Mouse (Mus musculus): ENCODE measurements at regions not wholly inside any gene's neighbourhood (a gene's known extent, or its start where the extent isn't known, plus 50 kb on each side); places are given as distances from the start of the nearest gene placed in this dataset.
A peak's percentile ranks its signal among the peaks of the same experiment; 100 is the strongest.
"Not testable (repeated sequence)": the region's sequence is repeated elsewhere in the genome, so short reads cannot be mapped to it uniquely, and the experiment has no call there.

DNA sequence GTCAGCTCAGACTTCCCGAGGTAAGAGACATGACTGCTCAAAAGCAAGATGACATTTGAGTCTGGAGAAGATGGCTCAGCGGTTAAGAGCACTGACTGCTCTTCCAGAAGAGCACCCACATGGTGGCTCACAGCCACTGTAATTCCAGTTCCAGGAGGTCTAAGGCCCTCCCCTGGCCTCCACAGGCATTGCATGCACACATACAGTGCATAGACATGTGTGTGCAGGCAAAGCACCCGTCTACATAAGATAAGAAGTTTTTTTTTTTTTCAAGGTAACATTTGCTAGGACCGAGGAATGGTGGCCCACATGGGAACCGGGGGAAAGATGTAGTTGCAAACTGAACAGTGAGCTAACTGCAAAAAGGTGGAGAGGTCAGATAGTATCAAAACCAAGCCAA, 139.3 kb downstream of the Katnal1 start:
- Histone ChIP-seq H3K36me3 (ENCODE audit: control insufficient read depth, insufficient read depth, low read length) (no peaks in the 10 kb centered on the region), H3K4me2 (no peak overlapping the region), H3K27ac (ENCODE audit: low read depth, low read length) (no peak overlapping the region), H3K27me3 (ENCODE audit: control insufficient read depth, insufficient read depth, low read length) (no peaks in the 10 kb centered on the region), H3K9me3 (ENCODE audit: control insufficient read depth, low read length) (no peaks in the 10 kb centered on the region), H3K4me3 (ENCODE audit: low read depth, low read length) (no peak overlapping the region), H3K9ac (ENCODE audit: low read length) (no peak overlapping the region), H3K4me1 (ENCODE audit: control insufficient read depth, insufficient read depth, low read length) (no peaks in the 10 kb centered on the region)
- 86% methylated on average over 5 of the region's 5 CpGs for WGBS
- ATAC-seq (ENCODE audit: low FRiP score) (no peak), DNase-seq (ENCODE audit: low spot score, missing footprints) (no peak)

DNA sequence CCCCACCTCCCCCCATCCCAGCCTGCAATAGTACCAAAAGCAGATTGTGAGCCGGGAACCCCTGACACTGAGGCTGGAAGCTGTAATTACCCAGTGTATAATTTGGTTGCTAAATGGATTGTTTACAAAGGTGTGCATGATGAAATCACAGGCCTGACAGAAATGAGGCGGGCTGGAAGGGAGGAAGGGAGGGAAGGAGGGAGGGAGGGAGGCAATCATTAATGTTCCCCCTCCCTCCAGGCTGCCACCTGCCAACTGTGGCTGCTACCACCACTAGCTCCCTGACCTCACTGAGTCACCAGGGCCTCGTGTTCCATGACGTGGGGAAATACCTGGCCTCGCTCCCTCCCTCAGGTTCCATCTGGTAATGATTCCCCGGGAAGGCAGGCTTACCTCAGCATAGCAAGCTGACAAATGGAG, 140.0 kb downstream of the Katnal1 start:
- 68% methylated on average over 6 of the region's 6 CpGs for WGBS

DNA sequence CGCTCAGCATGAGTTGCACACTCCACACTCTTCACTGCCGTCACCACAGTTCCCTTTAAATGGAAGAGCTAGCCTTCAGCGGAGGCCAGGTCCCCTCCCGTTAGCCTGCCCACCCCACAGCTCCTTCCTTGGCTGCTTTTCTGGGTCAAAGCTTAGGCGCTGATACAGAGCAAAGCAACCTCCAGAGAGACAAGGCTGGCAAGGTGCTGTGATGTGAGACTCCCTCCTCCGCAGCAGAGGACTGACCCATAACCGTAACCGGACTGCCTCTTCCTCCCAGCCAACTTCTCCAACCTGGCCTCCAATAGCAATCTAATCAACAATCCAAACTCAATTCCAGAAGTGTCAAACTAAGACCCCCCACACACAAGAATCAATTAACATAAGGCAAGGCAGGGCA, 140.4 kb downstream of the Katnal1 start:
- Histone ChIP-seq H3K9ac (ENCODE audit: low read length) (no peak overlapping the region), H3K36me3 (ENCODE audit: control insufficient read depth, insufficient read depth, low read length) (no peaks in the 10 kb centered on the region), H3K27ac (ENCODE audit: low read depth, low read length) (no peak overlapping the region), H3K9me3 (ENCODE audit: control insufficient read depth, low read length) (no peaks in the 10 kb centered on the region), H3K27me3 (ENCODE audit: control insufficient read depth, insufficient read depth, low read length) (no peaks in the 10 kb centered on the region), H3K4me2 (no peak overlapping the region), H3K4me3 (ENCODE audit: low read depth, low read length) (no peak overlapping the region), H3K4me1 (ENCODE audit: control insufficient read depth, insufficient read depth, low read length) (no peaks in the 10 kb centered on the region)
- ATAC-seq (ENCODE audit: low FRiP score) (no peak), DNase-seq (ENCODE audit: low spot score, missing footprints) (no peak)
- 92% methylated on average over 8 of the region's 8 CpGs for WGBS

More for the DNA sequence above, 140.0 kb downstream of the Katnal1 start:
- ATAC-seq (ENCODE audit: low FRiP score), result no peak
- H3K27me3 ChIP-seq (ENCODE audit: control insufficient read depth, insufficient read depth, low read length), result no peaks in the 10 kb centered on the region
- no peak overlapping the region for H3K4me2 ChIP-seq
- no peaks in the 10 kb centered on the region for H3K36me3 ChIP-seq (ENCODE audit: control insufficient read depth, insufficient read depth, low read length)
- no peaks in the 10 kb centered on the region for H3K4me1 ChIP-seq (ENCODE audit: control insufficient read depth, insufficient read depth, low read length)
- no peak overlapping the region for H3K27ac ChIP-seq (ENCODE audit: low read depth, low read length)
- H3K9ac ChIP-seq (ENCODE audit: low read length), result no peak overlapping the region
- no peak overlapping the region for H3K4me3 ChIP-seq (ENCODE audit: low read depth, low read length)
- no peaks in the 10 kb centered on the region for H3K9me3 ChIP-seq (ENCODE audit: control insufficient read depth, low read length)
- no peak for DNase-seq (ENCODE audit: low spot score, missing footprints)

DNA sequence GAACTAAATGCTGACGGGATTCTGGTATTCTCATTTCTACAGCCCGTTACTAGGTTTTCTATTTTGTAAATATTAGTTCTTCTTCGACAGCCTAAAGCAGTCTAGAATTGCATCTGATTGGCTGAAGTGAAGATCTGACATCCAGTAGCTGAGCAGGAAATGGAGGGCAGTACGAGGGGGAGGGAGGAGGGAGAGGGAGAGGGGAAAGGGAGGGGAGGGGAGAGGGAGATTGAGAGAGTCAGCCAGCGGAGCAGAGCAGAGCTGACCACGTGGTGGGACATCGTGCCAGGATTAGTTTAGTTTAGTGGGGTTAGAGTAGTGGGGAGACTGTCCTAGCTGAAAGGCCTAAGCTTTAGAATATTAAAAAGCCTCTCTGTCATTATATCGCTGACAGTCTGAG, 141.8 kb downstream of the Katnal1 start:
- peak; percentile 72 for ATAC-seq (ENCODE audit: low FRiP score)
- H3K4me2 ChIP-seq, result no peak overlapping the region

DNA sequence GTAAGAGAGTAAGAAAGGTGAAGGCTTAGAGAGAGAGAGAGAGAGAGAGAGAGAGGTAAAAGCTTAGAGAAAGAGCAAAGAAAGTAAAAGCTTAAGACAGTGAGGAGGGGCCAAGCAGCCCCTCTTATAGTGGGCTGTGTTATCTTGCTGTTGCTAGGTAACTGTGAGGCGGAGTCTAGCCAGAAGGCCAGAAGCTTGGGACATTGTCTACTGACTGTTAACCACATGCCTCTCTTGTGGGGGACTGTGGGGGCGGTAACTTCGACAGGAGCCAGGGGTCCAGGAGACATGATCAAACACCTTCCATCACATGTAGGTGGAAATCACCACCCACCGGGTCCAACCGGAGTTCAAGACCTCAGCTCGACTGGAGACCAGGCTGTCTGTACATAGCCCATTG, 148.0 kb downstream of the Katnal1 start:
- DNase-seq (ENCODE audit: low spot score, missing footprints); H3K27ac ChIP-seq (ENCODE audit: low read depth, low read length); H3K4me2 ChIP-seq; H3K27me3 ChIP-seq (ENCODE audit: control insufficient read depth, insufficient read depth, low read length); H3K36me3 ChIP-seq (ENCODE audit: control insufficient read depth, insufficient read depth, low read length); H3K9ac ChIP-seq (ENCODE audit: low read length); H3K4me1 ChIP-seq (ENCODE audit: control insufficient read depth, insufficient read depth, low read length); H3K9me3 ChIP-seq (ENCODE audit: control insufficient read depth, low read length); H3K4me3 ChIP-seq (ENCODE audit: low read depth, low read length): not testable (repeated sequence)
- ATAC-seq (ENCODE audit: low FRiP score), result 0 out of 2 replicates have a peak, but pooled peaks have one; percentile 24
- 58% methylated on average over 6 of the region's 6 CpGs for WGBS

More for the DNA sequence above, 141.8 kb downstream of the Katnal1 start:
- Histone ChIP-seq H3K4me3 (ENCODE audit: low read depth, low read length) (no peak overlapping the region), H3K27ac (ENCODE audit: low read depth, low read length) (no peak overlapping the region), H3K36me3 (ENCODE audit: control insufficient read depth, insufficient read depth, low read length) (no peaks in the 10 kb centered on the region), H3K9ac (ENCODE audit: low read length) (no peak overlapping the region), H3K27me3 (ENCODE audit: control insufficient read depth, insufficient read depth, low read length) (no peaks in the 10 kb centered on the region), H3K4me1 (ENCODE audit: control insufficient read depth, insufficient read depth, low read length) (no peaks in the 10 kb centered on the region), H3K9me3 (ENCODE audit: control insufficient read depth, low read length) (no peaks in the 10 kb centered on the region)
- WGBS, result 42% methylated on average over 8 of the region's 8 CpGs
- DNase-seq (ENCODE audit: low spot score, missing footprints), result no peak

DNA sequence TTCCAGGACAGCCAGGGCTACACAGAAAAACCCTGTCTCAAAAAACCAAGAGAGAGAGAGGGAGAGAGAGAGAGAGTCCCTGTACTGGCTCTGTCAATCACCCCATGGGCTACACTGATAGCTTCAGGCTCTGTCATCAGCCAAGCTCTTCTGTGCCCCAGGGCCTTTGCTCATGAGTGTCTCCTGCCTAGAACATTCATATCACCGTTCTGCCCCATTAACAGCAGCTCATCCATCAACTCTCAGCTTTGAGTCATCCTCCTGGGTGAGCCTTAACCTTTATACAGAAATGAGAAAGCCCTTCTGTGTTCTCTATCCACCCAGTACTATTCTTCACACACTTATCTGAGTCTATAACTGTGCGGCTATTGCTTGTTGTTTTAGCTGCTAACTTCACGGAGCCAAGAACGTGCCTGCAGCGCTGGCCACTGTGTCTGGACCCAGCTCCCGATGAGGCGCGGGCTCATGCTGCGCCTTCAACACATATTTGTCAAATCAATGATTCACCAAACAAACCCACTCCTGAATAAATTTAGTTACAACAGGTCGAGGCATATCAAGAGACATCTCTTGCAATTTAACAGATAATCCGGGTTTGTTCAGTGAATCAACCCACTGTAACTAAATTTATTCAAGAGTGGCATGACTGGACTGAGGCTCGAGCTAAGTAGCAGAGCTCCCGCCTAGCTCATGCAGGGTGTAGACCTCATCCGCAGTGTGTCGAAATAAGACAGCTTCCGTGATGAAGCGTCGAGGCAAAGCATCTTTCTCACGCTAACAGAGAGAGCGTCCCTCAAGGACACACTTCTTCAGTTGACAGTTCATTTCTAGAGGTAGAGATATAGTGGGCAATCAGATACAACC, 152.1 kb downstream of the Katnal1 start:
- H3K27ac ChIP-seq (ENCODE audit: low read depth, low read length), result no peak overlapping the region
- no peaks in the 10 kb centered on the region for H3K27me3 ChIP-seq (ENCODE audit: control insufficient read depth, insufficient read depth, low read length)
- H3K9ac ChIP-seq (ENCODE audit: low read length), result no peak overlapping the region
- no peaks in the 10 kb centered on the region for H3K4me1 ChIP-seq (ENCODE audit: control insufficient read depth, insufficient read depth, low read length)
- 92% methylated on average over 20 of the region's 20 CpGs for WGBS
- ATAC-seq (ENCODE audit: low FRiP score), result no peak
- H3K9me3 ChIP-seq (ENCODE audit: control insufficient read depth, low read length), result no peaks in the 10 kb centered on the region
- no peak overlapping the region for H3K4me2 ChIP-seq
- no peak overlapping the region for H3K4me3 ChIP-seq (ENCODE audit: low read depth, low read length)
- no peaks in the 10 kb centered on the region for H3K36me3 ChIP-seq (ENCODE audit: control insufficient read depth, insufficient read depth, low read length)
- no peak for DNase-seq (ENCODE audit: low spot score, missing footprints)

DNA sequence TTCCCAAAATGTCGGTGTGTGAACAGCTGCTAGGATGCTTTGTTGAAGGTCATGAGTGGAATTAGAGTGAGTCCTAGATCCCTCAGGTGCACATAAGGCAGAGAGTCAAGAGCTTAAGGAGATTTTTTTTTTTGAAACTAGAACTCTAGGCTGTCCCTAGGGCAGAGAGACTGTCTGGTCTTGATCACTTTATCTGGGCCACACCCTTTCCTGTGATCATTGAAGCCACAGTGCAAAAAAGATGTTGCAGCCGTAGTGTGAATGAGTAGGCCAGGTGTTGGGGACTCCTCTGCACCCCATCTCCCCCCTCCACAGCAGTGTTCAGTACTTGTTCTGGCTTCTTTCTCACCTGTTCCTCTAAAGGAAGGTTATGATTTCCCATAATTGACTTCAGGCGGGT, 153.9 kb downstream of the Katnal1 start:
- Histone ChIP-seq H3K4me2 (no peak overlapping the region), H3K4me1 (ENCODE audit: control insufficient read depth, insufficient read depth, low read length) (no peaks in the 10 kb centered on the region), H3K9me3 (ENCODE audit: control insufficient read depth, low read length) (no peaks in the 10 kb centered on the region), H3K9ac (ENCODE audit: low read length) (no peak overlapping the region), H3K27me3 (ENCODE audit: control insufficient read depth, insufficient read depth, low read length) (no peaks in the 10 kb centered on the region), H3K27ac (ENCODE audit: low read depth, low read length) (no peak overlapping the region), H3K4me3 (ENCODE audit: low read depth, low read length) (no peak overlapping the region), H3K36me3 (ENCODE audit: control insufficient read depth, insufficient read depth, low read length) (no peaks in the 10 kb centered on the region)
- ATAC-seq (ENCODE audit: low FRiP score) (no peak), DNase-seq (ENCODE audit: low spot score, missing footprints) (no peak)
- 87% methylated on average over 3 of the region's 3 CpGs for WGBS

DNA sequence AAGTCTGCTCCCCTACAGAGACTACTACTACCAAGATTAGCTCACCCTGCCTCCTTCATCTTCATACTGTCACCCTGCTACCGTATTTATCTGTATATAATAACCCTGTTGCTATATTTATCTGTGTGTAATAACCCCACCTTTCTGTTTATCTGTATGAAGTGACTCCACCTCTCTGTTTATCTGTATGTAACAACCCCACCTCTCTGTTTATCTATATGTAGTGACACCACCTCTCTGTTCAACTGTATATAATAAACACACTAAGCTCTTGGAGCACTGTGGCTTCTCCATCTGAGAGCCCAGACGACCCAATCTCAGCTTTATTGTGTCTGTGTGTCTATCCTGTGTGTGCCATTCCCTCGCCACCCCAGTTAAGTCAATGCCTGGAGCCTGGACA, 154.7 kb downstream of the Katnal1 start:
- no peak overlapping the region for H3K4me2 ChIP-seq
- H3K36me3 ChIP-seq (ENCODE audit: control insufficient read depth, insufficient read depth, low read length), result no peaks in the 10 kb centered on the region
- H3K4me3 ChIP-seq (ENCODE audit: low read depth, low read length), result no peak overlapping the region
- 62% methylated on average over 3 of the region's 3 CpGs for WGBS
- no peak for DNase-seq (ENCODE audit: low spot score, missing footprints)
- no peaks in the 10 kb centered on the region for H3K9me3 ChIP-seq (ENCODE audit: control insufficient read depth, low read length)
- no peak for ATAC-seq (ENCODE audit: low FRiP score)
- no peaks in the 10 kb centered on the region for H3K27me3 ChIP-seq (ENCODE audit: control insufficient read depth, insufficient read depth, low read length)
- H3K27ac ChIP-seq (ENCODE audit: low read depth, low read length), result no peak overlapping the region
- no peaks in the 10 kb centered on the region for H3K4me1 ChIP-seq (ENCODE audit: control insufficient read depth, insufficient read depth, low read length)
- no peak overlapping the region for H3K9ac ChIP-seq (ENCODE audit: low read length)

DNA sequence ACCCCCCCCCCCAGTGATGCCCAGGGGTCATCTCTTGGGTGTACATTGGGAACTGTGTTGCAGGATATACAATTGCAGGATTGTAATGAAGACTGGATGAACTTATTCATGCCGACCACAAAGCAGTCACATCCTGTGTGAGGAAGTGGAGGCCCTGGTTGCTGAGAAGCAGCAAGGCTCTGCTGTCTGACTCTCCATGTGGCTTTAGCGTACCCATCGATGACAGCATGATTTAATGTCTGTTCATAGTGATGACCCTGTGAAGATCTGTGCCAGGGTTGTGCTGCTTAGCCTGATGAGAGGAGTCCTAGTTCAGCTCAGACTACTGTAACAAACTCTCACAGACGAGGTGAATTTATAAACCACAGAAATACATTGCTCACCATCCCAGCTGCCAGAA, 159.7 kb downstream of the Katnal1 start:
- H3K4me1 ChIP-seq (ENCODE audit: control insufficient read depth, insufficient read depth, low read length), result no peaks in the 10 kb centered on the region
- H3K27me3 ChIP-seq (ENCODE audit: control insufficient read depth, insufficient read depth, low read length), result no peaks in the 10 kb centered on the region
- no peaks in the 10 kb centered on the region for H3K36me3 ChIP-seq (ENCODE audit: control insufficient read depth, insufficient read depth, low read length)
- H3K4me2 ChIP-seq, result no peak overlapping the region
- DNase-seq (ENCODE audit: low spot score, missing footprints) (no peak), ATAC-seq (ENCODE audit: low FRiP score) (no peak)
- no peak overlapping the region for H3K9ac ChIP-seq (ENCODE audit: low read length)
- WGBS, result 88% methylated on average over 4 of the region's 4 CpGs
- H3K4me3 ChIP-seq (ENCODE audit: low read depth, low read length), result no peak overlapping the region
- H3K27ac ChIP-seq (ENCODE audit: low read depth, low read length), result no peak overlapping the region
- no peaks in the 10 kb centered on the region for H3K9me3 ChIP-seq (ENCODE audit: control insufficient read depth, low read length)
